Mouse (Mus musculus) frontal cortex, adult 2 months (tissue): ENCODE measurements at regions not wholly inside any gene's neighbourhood (a gene's known extent, or its start where the extent isn't known, plus 50 kb on each side); places are given as distances from the start of the nearest gene placed in this dataset.

Experiments used
- DNase-seq, 2 experiments: peaks; one replicate each; pipeline ENCODE4 v3.0.0; 2022; ENCODE audit warnings: low spot score in 1 of 2; ENCODE audit errors: extremely low spot score in 1 of 2

DNA sequence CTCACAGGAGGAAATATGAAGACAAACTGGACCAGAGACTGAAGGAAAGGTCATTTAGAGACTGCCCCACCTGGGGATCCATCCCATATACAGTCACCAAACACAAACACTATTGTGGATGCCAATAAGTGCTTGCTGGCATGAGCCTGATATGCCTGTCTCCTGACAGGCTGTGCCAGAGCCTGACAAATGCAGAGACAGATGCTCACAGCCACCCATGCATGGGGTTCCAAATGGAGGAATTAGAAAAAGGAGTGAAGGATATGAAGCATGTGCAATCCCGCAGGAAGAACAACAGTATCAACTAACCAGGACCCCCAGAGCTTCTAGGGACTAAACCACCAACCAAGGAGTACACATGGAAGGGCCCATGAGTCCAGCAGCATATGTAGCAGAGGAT lies 505.9 kb downstream of the Gm6685 start:
- no peak for DNase-seq

DNA sequence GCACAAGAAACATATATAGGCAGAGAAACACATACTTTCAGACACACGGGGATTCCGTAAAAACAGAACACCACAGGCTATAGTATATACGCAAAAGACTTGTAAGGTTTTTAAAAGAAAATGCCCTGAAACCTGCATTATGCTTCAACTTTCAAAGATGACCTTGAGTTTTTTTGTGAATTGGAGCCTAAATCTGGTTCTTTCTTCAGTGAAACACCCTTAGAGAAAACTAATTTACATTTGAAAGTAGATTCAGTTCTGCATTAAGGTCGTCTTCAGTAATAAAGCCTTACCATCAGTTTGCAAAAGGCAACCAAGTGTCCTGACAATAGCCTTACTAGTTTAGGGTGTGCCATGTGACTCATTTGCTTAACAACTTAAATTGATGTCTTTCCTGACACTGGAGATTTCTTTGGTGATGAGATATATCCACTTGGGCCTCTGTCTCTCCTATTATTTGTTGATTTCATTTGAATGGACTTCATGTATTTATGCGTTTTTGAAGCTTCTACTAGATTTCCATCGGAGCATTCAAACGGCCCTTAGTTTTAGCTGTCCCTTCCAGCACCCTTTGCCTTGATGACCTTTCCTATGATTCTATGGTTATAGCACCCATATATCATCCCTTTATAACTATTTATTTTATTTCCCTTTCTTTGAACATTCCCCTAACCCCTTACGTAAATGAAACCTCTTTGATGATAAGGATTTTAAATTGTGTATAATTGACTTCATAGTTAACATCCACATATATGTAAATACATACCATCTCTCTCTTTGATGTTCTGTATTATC lies 539.6 kb downstream of the Gm6685 start:
- DNase-seq = no peak

DNA sequence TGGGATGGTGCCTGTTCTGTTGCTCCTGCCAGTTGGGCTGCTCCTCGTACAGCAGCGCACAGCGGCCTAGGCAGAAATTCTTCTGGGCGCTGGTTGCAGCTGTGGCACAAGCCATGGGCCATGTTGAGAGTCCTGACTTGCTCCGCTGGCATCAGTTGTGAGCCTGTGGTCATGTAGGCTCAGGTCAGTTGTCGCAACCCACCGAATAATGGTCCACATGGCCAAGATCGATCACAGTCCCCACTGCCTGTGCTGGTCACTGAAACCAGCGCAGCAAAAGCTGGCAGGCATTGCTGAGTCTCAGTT lies 585.8 kb downstream of the Gm6685 start:
- DNase-seq = no peak

DNA sequence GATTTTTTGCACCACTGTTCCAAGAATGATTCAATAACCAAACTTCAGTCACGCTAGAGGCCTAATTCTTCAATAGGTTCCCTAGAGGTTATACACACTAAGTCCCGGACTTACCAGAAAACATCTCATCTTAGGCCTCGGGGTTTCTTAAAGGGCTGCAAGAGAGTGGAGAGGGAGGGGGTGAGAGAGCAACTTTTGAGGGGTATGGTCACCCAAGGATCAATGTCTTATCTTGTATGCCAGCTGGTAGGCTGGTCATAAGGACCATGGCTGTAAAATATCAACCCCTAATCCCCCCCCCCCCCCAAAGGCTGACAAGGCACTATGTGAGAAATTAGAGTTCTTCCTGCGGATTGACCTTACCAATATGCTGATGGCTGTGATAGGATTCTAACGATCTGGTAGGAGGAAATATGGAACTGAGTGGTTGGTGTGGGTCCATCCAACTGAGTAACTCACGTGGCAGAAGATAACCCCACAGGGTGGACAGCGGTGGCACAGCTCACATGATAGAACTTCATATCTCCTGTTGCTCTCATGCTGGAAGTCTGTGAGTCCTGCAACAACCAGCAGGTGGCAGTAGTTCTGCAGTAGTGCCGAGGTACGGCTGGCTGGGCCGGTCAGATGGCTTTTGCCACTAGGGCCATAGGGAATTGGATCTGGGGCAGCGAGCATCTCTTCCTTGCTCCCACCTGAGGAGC lies 586.3 kb downstream of the Gm6685 start:
- peak in 1 of 2 experiments; percentile 40 for DNase-seq

DNA sequence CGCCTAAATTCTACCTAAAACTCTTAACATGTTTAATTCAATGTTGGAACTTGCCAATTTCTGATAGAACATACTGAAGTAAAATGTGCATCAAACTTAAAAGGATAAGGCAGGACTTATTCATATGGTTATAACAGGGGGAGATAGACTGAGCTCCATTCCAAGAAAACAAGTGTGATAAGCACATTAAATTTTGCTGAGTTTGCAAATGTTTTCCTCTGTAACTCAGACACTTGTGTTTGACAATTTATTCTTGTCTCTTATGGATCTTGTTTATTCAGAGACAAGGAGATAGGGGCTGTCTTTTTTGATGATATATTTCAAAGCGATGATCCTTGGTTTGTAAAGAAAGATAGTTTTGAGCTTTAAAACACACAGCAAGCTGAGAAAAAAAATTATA lies 613.6 kb downstream of the Gm6685 start:
- no peak for DNase-seq

DNA sequence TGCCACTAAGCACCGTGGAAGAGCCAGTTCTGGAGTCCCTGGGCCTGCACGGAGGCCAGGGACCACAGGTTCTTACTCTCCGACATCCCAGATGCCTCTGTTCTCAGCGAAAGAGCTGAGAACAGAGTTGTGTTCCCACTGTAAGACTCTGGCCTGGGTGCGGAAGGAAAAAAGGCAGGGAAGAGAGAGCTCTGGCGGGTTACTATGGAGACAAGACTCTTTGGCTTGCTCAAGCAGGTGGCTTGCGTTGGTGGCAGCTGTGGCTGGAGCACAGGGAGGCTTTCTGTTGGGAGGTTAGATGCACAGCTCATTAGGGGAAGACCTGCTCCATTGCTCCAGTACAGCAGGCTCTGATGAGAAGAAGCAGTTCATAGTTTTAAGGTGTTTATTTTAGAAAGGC lies 618.3 kb downstream of the Gm6685 start:
- DNase-seq = peak; percentile 3 to 34

DNA sequence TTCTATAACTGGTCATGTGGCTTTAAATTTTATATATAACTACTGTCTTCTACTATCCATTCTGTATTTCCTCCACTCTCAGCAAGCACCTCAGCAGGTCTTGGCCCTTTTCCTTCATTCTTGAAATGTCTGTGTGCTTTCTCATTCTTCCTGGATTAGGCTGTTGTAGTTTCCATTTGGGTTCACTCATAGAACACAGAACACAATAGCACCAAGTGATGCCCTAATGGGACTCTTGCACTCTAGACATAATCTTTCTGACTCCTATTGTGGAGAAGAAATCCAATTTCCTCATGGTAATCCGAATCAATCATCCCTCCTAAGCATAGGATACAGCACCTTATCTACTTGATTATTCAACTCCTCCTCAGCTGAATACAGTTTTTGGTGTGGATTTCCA lies 667.2 kb downstream of the Gm6685 start:
- DNase-seq = no peak
